Mouse (Mus musculus): Measurements from ENCODE around the gene Rnft2.

Gene Rnft2

DNA sequence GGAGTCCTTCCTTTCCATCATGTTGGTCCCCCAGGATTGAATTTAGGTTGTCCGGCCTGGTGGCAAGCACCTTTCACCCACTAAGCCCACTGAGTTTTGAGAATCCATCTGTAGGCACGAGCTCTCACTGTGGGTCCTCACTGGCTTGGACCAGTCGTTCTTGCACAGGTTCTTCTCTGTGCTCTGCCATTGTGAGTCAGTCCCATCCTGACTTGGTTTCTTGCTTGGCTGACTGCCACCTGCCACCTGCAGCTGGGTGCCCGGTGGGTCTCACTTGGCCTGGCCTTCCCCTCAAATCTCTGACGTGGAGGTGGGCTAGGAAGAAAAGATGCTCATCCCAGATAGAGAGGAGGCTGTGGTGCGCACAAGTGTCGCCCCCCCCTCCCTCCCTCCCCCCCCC is 6.1 kb upstream of the Rnft2 start:
- no peak for DNase-seq (ENCODE audit: low read depth, low spot score)

DNA sequence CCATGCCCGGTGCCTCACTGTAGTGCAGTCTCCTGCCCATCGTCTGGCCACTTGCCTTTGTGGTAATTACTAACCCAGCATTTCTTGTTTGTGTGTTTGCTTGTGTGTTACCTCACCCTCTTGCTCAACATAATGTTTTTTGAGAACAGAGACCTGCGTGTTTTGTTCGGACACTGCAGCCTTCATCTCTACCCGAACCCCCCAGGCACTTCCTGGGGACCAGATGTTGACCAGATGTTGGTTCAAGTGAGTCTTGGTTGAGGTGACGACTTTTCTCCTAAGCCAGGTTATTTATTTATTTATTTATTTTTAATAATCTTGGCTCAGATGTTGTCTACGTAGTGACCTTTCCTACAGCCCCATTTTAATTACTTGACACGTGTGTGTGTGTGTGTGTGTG is 2.5 kb upstream of the Rnft2 start:
- no peak for DNase-seq (ENCODE audit: low read depth, low spot score)

DNA sequence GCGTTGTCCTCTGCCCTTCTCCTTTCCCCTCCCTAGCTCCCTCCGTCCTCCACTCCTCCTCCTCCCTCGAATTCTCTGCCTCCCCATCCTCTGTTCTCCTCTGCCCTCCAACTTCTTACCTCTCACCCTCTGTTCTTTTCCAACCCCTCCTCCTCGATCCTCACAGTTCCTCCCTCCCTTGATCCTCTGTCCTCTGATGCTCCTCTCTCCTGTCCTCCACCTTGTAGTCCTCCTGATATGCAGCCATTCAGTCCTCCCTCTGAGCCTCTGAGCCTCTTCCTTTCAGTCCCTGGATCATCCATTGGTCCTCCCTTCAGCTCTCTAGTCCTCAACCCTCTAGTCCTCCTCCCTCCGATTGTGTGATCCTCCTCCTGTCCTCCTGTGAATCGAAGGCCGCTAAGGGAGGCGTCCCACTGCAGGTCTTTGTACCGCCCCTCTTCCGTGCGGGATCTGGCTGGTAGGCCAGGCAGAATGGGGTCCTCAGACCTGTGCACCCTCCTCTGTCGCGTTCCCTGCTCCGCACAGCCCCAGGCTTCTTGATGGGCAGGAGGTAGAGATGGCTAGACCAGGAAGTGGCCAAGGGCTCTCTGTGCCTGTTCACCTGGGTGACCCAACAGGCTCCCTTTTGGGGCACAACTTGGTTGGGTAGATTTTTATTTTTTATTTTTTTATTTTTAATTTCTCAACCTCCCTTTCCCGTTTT is 841 bp upstream of the Rnft2 start:
- no peak for DNase-seq (ENCODE audit: low read depth, low spot score)

DNA sequence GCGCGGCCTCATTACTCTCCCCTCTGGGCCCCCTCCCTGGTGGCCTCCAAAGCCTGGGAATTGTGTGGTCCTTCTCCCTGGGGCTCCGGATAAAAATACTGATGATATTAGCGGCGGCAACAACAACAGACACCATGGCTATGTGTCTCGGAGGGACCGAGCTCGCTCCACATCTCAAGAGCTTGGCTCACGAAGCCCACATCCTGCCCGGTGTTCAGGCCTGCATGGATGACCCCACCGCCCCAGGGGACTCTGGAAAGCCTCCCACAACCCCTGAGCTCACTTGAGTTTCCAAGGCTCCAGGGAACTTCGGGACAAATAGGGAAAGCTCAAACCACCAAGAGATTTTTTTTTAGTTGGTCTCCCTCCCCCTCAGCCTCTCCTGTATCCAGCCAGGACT is 5.2 kb downstream of the Rnft2 start:
- no peak for DNase-seq (ENCODE audit: low read depth, low spot score)

DNA sequence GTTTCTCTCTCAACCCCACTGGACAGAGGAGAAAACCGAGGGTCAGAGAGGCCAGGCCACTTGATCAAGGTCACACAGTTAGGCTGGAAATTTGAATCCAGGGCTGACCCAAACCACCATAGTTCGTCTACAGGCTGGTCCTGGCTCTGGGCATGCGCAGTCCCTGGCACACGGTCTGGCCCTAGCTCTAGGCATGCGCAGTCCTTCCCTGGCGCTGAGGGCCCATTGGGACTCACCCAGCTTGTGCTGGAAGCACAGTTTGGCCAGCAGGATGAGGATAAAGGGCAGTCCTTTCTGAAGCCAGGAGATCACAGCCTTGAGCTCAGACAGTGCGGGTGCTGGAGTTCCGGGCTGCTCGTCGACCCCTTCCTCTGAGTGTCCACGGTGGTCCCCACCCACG is 8.0 kb downstream of the Rnft2 start:
- DNase-seq (ENCODE audit: low read depth, low spot score) = no peak

DNA sequence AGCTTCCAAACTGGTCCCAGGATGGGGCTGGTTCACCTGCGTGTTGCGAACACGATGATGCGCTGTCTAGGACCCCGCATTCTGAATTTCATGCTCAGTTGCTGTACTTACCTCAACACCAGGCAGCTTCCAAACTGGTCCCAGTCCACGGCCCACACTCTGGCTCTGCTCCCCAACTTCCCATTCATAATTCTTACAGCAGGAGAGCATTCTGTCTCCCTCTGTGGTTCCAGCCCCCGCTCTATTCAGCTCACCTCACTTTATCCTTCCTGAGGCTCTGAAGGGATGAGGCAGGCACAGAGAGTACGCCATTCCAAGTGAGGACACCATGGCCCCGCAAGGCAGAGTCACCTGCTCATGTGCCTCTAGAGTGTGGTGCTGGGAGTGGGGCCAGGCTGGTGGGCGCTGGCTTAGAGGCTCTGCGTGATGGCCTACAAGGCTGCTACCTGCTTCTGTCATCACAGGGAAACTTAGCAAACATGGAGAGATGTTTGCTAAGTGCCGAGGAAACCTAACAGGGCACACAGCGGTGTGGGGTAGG is 14.8 kb downstream of the Rnft2 start:
- no peak for DNase-seq (ENCODE audit: low read depth, low spot score)

DNA sequence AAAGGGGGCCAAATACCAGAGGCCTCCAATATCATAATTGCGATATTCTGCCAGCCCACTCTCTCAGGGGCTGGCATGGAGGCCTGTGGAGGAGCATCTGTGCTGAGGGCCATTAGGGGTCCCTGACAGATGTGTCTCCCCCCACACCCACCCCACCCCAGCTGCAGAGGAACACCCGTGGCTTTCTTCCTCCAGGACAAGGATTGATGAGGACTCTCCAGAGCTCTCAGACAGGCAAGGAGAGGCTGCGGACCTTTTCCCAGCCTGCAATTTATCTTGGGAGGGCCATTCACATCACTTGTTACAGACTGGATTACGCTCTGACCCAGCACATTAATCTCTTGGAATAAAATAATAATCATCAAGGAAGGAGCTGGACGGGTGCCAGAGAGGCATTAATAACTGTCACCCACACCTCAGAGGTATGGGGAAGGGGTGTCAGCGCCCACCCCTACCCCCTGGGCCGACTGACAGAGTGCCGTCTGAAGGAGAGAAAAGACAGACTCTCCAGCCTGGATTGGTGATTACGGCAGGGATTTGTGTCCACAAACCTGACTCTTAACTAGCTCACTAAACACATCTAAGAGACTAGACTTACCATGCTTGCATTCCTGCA is 21.7 kb downstream of the Rnft2 start:
- no peak for DNase-seq (ENCODE audit: low read depth, low spot score)

DNA sequence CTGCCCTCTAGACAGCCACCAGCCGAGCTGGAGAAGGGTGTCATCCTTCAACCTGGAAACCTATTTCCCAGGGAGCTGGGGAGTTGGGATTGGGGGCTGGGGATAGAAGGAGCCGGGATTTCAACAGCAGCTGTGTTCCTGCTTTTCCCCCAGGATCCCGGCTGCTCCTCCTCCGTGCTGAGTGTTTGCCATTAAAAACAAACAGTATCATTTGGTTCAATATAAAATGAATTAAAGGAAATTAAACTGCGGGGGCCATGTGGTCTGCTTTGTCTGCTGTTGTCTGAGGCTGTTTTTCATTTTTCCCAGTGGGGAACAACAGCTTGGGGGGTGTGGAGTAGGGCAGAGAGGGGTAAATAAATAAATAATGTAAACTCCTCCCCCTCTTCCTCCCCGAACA is 27.5 kb downstream of the Rnft2 start:
- DNase-seq (ENCODE audit: low read depth, low spot score) = no peak

DNA sequence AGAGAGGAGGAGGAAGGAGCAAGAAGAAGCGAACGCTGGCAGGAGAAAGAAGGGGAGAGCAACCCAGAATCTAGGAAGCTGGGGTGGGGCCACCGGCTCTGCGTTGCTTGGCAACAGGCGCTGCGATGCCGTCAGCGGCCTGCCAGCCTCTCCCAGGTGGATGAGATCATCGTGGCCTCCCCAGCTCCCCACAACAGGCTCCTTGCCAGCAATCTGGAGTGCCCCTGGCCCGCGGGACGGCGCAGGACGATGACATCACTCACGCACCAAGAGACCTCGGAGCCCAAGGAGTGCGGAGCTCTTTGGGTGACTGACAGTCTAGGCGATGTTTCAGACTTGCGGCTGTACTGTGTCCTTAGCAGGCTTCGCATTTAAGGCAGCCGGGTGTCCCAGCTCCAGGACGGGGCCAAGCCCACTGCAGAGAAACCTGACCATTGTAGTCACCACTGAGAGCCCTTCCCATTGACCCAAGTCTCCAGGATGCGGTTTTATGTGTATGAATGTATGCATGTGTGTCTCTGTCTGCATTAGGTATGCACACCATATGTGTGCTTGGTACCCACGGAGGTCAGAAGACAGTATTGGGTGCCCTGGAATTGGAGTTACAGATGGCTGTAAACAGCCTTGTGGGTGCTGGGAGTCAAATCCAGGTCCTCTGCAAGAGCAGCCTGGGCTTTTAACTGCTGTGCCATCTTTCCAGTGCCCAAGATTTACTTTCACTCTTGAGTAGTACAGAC is 30.3 kb downstream of the Rnft2 start:
- DNase-seq (ENCODE audit: low read depth, low spot score) = peak; percentile 17

DNA sequence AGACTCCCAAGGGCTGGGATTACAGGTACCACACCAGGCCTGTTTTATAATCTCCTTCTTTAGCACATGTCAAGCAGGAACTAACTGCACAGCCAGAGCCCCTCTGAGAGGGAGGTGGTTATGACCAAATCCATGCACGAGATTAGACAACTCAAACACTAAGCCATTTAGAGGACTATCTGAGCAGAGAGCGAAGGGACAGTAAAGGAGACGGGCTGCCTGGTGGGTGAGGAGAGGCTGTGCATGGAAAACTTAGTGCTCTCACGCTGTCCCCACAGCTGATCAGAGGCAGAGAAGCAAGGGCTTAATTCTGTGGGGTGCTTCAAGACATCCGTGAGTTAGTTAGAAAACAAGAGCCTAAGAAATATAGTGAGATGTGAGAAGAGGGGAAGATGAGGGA is 30.9 kb downstream of the Rnft2 start:
- no peak for DNase-seq (ENCODE audit: low read depth, low spot score)

DNA sequence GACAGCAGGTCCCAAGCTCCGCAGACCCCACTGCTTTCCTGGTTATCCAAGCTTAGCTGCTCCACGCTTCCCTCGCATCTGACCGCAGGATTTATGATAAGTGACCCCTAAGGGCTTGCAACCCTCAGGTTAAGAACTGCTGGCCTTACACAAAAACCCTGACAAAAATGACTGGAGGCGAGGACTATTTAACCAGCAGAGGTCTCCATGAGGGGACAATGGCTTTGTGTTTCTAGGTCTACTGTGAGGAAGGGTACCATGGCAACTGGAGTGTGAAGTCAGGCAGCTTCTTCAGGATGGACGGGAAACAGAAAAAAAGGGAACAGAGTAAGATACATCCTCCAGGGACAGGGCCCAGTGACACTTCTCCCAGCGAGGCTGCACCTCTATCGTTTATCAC is 39.1 kb downstream of the Rnft2 start:
- no peak for DNase-seq (ENCODE audit: low read depth, low spot score)

DNA sequence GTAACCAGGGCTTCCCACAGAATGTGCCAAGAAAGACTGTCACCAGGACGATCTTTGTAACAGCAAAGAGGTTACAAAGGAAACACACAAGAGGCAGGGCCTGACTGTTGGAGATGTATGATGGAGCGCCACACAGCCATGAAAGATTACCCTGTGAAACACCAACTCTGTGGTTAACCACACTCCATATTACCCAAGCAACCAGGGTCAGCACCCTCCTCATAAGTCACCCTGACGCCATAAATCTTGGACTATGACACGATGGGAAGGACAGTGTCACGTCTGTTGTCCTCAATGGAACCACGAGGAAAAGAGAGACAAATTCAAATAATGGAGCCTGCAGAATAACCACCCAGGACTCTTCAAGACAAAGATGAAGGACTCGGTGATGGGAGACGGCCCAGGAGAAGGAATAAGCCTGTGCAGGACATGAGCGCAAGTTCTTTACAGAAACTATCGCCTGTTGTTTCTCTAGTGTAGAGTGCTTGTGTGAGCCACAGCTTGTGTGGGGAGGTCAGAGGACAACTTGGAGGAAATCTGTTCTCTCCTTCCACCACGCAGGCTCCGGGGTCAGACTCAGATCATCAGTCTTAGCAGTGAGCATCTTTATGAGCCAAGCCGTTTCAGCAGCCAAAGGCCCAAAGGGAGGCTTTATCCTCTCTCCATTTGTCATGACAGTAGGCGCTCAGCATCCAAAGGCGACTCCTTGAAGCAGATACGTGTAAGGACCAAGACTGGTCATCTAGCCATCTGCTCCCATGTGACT is 40.1 kb downstream of the Rnft2 start:
- no peak for DNase-seq (ENCODE audit: low read depth, low spot score)

DNA sequence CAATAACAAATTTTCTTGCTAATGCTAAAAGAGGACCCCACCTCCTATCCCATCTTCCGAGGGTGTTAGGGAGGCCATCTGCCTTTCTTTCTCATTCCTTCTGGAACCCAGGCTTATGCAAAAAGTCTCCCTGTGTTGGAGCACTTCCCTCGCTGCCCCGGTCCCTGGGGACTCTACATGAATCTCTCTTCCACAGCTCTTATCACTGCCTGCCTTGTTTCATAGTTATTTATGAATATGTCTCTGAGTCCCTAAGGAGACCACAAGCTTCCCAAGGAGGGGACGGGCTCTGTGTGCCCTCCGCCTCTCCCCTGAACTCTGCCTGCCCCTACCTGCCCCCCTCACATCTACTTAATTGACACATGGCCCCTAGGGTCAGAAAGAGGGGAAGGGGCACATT is 45.2 kb downstream of the Rnft2 start:
- no peak for DNase-seq (ENCODE audit: low read depth, low spot score)

DNA sequence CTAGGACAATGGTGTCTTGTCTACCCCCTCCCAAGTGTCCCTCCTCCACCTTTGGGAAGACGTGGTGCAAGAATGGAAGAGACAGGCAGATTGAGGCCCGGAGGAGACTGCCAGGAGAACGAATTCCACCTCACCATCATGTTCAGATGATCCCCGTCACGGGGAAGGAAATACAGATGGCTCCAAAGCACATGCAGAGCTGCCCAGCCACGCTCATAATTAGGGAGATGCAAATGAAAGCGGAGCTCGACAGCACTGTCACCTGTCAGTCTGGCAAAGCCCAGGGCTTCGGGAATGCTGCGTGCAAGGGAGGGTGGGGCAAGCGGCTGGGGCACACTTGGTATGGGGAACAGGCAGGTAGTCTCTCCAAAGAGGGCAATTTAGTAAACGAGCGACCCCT is 47.5 kb downstream of the Rnft2 start:
- no peak for DNase-seq (ENCODE audit: low read depth, low spot score)

DNA sequence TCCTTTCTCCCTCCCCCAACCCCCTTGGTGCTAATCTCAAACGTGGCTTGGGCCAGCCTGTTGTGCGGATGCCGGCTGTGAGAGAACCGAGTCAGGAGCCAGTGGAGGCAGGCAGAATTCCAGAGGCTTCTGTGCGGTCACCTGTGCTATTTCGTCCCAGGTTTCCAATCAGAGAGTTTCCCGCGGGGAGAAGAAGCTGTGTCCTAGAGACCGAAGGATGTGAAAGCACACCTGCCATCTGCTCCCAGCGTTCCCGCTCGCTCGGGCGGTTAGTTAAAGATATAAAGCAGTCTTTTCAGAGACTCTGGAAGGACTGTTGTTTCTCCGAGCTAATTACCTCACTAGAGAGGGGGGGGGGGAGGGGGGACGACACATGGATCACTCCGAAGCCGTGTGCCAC is 52.7 kb downstream of the Rnft2 start:
- DNase-seq (ENCODE audit: low read depth, low spot score) = no peak

DNA sequence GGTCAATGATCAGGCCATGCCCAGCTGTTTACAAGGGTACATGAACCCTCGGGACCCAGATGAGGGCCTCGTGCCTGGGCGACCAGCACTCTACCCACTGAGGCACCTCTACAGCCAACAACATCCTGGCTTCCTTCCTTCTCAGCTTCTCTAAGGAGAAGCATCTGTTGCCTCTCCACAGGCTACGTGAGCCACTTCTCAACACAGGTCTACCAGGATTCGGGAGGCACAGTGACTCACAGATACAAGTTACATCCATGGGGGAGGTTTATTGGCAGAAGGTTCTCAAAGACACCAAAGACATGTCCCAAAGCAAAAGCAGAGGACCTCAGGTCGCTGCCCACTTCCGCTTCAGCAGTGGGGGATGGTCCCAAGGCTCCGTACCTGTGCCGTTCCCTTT is 54.4 kb downstream of the Rnft2 start:
- no peak for DNase-seq (ENCODE audit: low read depth, low spot score)

DNA sequence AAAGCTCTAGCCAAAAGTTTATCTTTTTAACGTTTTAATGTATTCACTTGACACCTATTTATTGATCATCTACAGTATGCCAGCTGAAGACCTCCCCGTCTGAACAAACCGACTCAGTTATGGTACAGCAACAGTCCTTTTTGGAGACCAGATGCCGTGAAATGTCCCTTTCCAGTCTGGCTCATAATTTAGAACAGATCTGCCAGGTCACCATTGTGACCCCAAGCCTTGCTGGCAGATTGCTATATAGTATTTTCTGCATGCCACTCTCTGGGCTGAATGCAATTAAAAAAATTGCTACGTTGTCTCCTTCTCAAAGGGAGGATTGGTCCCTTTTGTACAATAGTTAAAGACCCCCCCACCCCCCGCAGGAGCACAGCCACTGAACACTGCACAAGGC is 56.6 kb downstream of the Rnft2 start:
- DNase-seq (ENCODE audit: low read depth, low spot score) = no peak

DNA sequence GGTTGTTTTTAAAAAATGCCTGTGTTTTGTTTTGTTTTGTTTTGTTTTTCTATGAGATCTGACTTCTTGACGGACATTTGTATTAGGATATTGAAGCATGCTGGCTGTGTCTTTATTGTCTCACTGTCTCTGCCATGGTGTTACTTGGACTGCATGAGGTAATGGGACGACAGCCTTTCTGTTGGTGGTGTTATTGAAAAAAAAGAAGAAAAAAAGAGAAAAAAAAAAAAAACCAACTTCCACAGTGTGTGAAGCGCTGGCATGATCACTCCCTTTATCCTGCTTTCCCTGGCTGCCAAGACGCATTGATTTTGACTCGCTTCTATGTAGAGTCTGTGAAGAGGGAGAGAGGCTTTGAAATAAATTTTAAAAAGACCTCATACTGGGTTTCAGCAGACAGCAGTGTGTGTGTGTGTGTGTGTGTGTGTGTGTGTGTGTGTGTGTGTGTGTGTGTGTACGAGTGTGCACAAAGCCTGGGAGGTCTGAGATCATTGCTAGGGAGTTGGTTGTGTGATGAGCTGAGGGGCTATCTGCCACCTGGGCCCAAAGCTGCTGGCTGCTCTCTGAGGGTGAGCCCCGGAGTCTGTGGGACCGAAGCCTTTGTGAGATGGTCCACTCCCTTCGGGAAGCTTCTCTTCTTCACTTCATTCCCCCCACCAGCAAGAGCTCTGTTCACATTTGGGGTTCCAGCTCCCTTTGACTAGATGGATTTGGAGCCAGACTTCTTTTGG is 57.8 kb downstream of the Rnft2 start:
- no peak for DNase-seq (ENCODE audit: low read depth, low spot score)

DNA sequence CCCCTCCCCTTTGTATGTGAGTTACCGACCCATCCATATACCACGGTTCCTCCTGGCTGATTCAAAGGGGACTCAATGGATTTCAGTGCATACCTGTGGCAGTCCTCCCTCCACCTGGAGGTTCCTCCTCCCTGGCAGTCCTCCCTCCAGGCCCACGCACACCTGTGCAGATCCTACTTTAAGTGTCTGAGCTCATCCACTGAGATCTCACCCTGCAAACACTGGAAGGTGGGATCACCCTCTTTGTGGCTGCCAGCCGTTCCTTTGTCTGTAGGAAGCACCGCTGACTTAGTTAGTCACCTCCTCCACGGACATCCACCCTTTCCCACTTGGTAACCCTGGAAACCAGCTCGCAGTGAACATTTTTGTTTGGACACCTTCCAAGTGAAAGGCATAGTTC is 67.3 kb downstream of the Rnft2 start:
- DNase-seq (ENCODE audit: low read depth, low spot score) = no peak

DNA sequence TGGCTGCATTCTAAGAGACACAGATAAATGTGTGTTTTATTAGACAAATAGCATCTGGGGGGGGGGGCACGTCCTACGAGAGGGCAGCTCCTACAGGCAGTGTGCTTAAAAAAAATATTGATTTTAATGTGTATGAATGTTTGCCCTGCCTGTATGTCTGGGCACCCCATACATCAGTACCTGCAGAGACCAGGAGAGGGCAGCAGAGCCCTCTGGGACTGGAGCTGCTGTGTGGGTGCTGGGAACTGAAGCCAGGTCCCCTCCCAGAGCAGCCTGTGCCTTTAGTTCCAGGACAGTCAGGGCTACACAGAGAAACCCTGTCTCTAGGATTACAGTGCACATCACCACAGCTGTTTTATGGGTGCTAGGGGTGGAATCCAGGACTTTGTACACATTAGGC is 69.8 kb downstream of the Rnft2 start:
- no peak for DNase-seq (ENCODE audit: low read depth, low spot score)

DNA sequence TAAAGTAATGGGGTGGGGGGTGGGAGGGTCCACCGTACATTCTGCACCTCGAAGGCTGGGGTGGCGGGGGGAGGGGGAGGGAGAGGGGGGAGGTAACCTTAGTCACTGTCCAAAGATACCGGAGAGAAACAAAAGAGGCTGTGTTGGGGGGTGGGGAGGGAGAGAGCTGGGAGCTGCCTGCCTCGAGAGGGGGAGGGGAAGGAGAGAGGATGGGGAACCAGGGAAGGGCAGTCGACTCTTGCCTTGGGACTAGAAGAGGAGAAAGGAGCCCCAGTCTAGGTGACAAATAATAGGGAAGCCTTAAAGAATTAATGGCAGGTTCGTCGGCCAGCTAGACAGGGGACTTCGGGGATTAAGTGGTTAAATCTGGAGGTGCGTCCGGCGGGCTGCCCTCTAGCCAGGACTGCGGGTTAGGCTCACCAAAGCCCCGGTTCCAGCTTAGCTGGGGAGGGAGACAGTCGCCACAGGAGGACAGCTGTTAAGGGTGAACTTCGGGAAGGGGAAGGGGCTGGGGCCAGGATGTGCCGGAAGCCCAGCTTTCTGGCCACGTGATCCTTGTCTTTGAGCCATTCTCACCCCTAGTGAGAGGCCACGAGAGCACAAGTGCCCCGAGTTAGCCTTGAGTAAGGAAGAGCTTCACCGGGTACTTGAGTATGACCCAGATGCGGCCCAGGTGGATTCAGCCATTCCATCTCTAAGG is 70.5 kb downstream of the Rnft2 start:
- no peak for DNase-seq (ENCODE audit: low read depth, low spot score)

All from CD4-positive helper T cell, adult 2 months (primary cell).